Mouse (Mus musculus) embryonic facial prominence, embryonic 15.5 days (tissue): Measurements from ENCODE around the gene Olfr699. TPM values are rescaled to one million over a fixed set of nuclear protein-coding genes. Genes with fewer than 3 reads are reported as not detected.

ENCODE experiments used
- polyA plus RNA-seq: library from polyadenylated mRNA; unstranded; fragments of >200 nt; fragmentation: Nextera tagmentation; extraction: Ambion mirVana; gene quantifications from 2 replicates; pipeline ENCODE4 v1.2.1, GENCODE M21; 2015

Olfr699 gene
- polyA plus RNA-seq, 1 experiment from 2014 or later: 0.07 TPM

Other genes starting within 250 kb of the Olfr699 start
- gene Olfr693, start 112.6 kb downstream of the Olfr699 start, polyA plus RNA-seq: 0.11 TPM in 1 of 2 replicates, not detected in the other
- gene Olfr694, start 101.4 kb downstream of the Olfr699 start, polyA plus RNA-seq: not detected in 2 replicates
- not detected in 2 replicates for gene Olfr695, start 76.8 kb downstream of the Olfr699 start, polyA plus RNA-seq
- not detected in 2 replicates for gene Olfr697, start 50.8 kb downstream of the Olfr699 start, polyA plus RNA-seq
- not detected in 2 replicates for gene Olfr698, start 37.8 kb downstream of the Olfr699 start, polyA plus RNA-seq
- gene Olfr700, start 15.6 kb upstream of the Olfr699 start, polyA plus RNA-seq: not detected in 2 replicates
- gene Olfr701, start 20.9 kb upstream of the Olfr699 start, polyA plus RNA-seq: not detected in 2 replicates
- gene Olfr702, start 40.7 kb upstream of the Olfr699 start, polyA plus RNA-seq: not detected in 2 replicates
- not detected in 2 replicates for gene Olfr703, start 50.2 kb upstream of the Olfr699 start, polyA plus RNA-seq
- gene Olfr704, start 70.0 kb upstream of the Olfr699 start, polyA plus RNA-seq: not detected in 2 replicates
- gene Olfr705, start 83.7 kb upstream of the Olfr699 start, polyA plus RNA-seq: not detected in 2 replicates
- 0.05 TPM in 1 of 2 replicates, not detected in the other for gene Olfr706, start 95.0 kb upstream of the Olfr699 start, polyA plus RNA-seq
- gene Olfr707, start 108.0 kb upstream of the Olfr699 start, polyA plus RNA-seq: 0.16 TPM in 1 of 2 replicates, not detected in the other
- 0.12 TPM in 1 of 2 replicates, not detected in the other for gene Olfr1532-ps1, start 114.8 kb upstream of the Olfr699 start, polyA plus RNA-seq
- 0.05 TPM in 1 of 2 replicates, not detected in the other for gene Olfr709-ps1, start 139.0 kb upstream of the Olfr699 start, polyA plus RNA-seq
- not detected in 2 replicates for gene Olfr710, start 155.1 kb upstream of the Olfr699 start, polyA plus RNA-seq
- 0.11 TPM in 1 of 2 replicates, not detected in the other for gene Olfr6, start 170.7 kb upstream of the Olfr699 start, polyA plus RNA-seq
- not detected in 2 replicates for gene Olfr711, start 182.3 kb upstream of the Olfr699 start, polyA plus RNA-seq
- not detected in 2 replicates for gene Olfr2, start 212.9 kb upstream of the Olfr699 start, polyA plus RNA-seq
- 0.16 TPM in 1 of 2 replicates, not detected in the other for gene Olfr713, start 238.0 kb upstream of the Olfr699 start, polyA plus RNA-seq